Mouse (Mus musculus): Measurements from ENCODE around the gene Fto.

GRCm38 (mm10) chr8:91709768-91710167 lies 396.4 kb downstream of the Fto start:
- no peak for TF ChIP-seq POLR2A (IDR thresholded peaks at IDR 0.05; ENCODE audit: low read depth, low read length)
- TF ChIP-seq CTCF (IDR thresholded peaks at IDR 0.05; ENCODE audit: extremely low read depth, insufficient read depth, insufficient read length, insufficient replicate concordance) = no peak
